15 mouse cellular contexts compared by ENCODE assay signal in genomic region chr7:97709204-97709603, GRCm38 (mm10). TPM values are rescaled to one million over a fixed set of nuclear protein-coding genes. Genes with fewer than 3 reads are reported as not detected.
A peak's percentile ranks its signal among the peaks of the same experiment; 100 is the strongest.
DNase-seq lines count a peak whose midpoint lies in the region; ATAC-seq lines count a peak whose summit lies in the region.
"Had no signal": no experiment of that assay in that cellular context is flagged by ENCODE, and none has a peak within 500 bp of the region (broad histone marks: within the 10 kb centered on the region; RNA-seq: fewer than 3 reads in every experiment).

No protein-coding gene starts in this region.

- DNase-seq in layer of hippocampus, adult 11-12 months (ENCODE audit: low spot score) = peak; percentile 36
- DNase-seq in layer of hippocampus, adult 8-10 months (ENCODE audit: low spot score in 2 of 2) = no peak
- peak; percentile 68 for DNase-seq in right cerebral cortex, adult 18-20 months
- no peak for DNase-seq in right cerebral cortex, postnatal 14 days
- no peak for DNase-seq in ovary, postnatal 10 days (ENCODE audit: low spot score)
- DNase-seq in cerebellum, adult 8-10 months = no peak
- DNase-seq in embryo, embryonic 10 days (ENCODE audit: low spot score) = no peak
- DNase-seq: cerebellum, postnatal 36 days; kidney, adult 11 months; kidney, postnatal 14 days; liver, embryonic 13.5 days had no signal

- ATAC-seq in megakaryocyte, adult 5-6 weeks (ENCODE audit: poor library complexity, severe bottlenecking) = peak; percentile 52
- ATAC-seq: activated CD4-positive, CD25-positive, alpha-beta regulatory T cell, adult 4 months; CD4-positive, CD25-positive, alpha-beta regulatory T cell, adult 4 months; forebrain, embryonic 13.5 days had no signal

RNA-seq across cellular contexts. Expression of gene Clns1a, which starts 12.8 kb away (rescaled TPM):
- total RNA-seq in layer of hippocampus, adult 8-10 months (2022) = 10 to 100 TPM; 80.7 to 94.0 (median 88.3) TPM
- total RNA-seq in megakaryocyte, adult 5-6 weeks (2015) = 92.5 and 97.6 TPM in 2 replicates
- 95.1 and 105 TPM in 2 replicates for total RNA-seq in megakaryocyte, adult 5-6 weeks (2017)

RNA-seq across cellular contexts. Expression of gene Aqp11, which starts 28.9 kb away (rescaled TPM):
- 10 to 100 TPM; 31.3 to 38.5 (median 34.4) TPM for total RNA-seq in layer of hippocampus, adult 8-10 months (2022)
- total RNA-seq in megakaryocyte, adult 5-6 weeks (2015) = 0.23 and 0.42 TPM in 2 replicates
- 0.04 TPM in 2 replicates for total RNA-seq in megakaryocyte, adult 5-6 weeks (2017)

Comparison
In these comparisons a context has a peak if more than half of its experiments do, and no peak if none do; other contexts are left out.
1. DNase-seq: peak in layer of hippocampus, adult 11-12 months (single experiment) and right cerebral cortex, adult 18-20 months (single experiment); none in layer of hippocampus, adult 8-10 months (0 of 2), right cerebral cortex, postnatal 14 days (single experiment), ovary, postnatal 10 days (single experiment), cerebellum, adult 8-10 months (single experiment) and embryo, embryonic 10 days (single experiment).
2. RNA of gene Aqp11, which starts 28.9 kb away (total RNA-seq): 31.3 to 38.5 TPM in layer of hippocampus, adult 8-10 months; 0.04 to 0.42 TPM in megakaryocyte, adult 5-6 weeks; every median in the first group is over 10 times any median in the second.